Mouse (Mus musculus) MEL (cell line): ENCODE data around the gene Lgr6. TPM values are rescaled to one million over a fixed set of nuclear protein-coding genes. Genes with fewer than 3 reads are reported as not detected.

Source experiments
- DNase-seq: peaks from one replicate; pipeline ENCODE4 v3.0.0; 2011; ENCODE audit warnings: low read depth, low spot score
- H3K27ac ChIP-seq: 2 replicates; pipeline ENCODE4 v1.5.1; 2012; ENCODE audit warnings: low read depth, mild to moderate bottlenecking, control low read depth, low read length, moderate library complexity; ENCODE audit not compliant: control insufficient read depth
- H3K27me3 ChIP-seq, 2 experiments: fragments of 150-350 bp in 1 of 2; sonication (generic) in 1 of 2; 2 replicates each; pipeline ENCODE4 v1.6.1; 2012; ENCODE audit warnings: low read length in 2 of 2, mild to moderate bottlenecking in 2 of 2, improper control_type of control experiment in 1 of 2, moderate library complexity in 1 of 2; ENCODE audit not compliant: insufficient read depth in 2 of 2, control insufficient read depth in 1 of 2
- H3K36me3 ChIP-seq, 2 experiments: 2 replicates each; pipeline ENCODE4 v1.6.1; 2012 to 2014; ENCODE audit warnings: low read length in 2 of 2, improper control_type of control experiment in 1 of 2, inconsistent platforms in 1 of 2, mild to moderate bottlenecking in 1 of 2; ENCODE audit not compliant: insufficient read depth in 2 of 2, control insufficient read depth in 1 of 2
- H3K4me1 ChIP-seq, 2 experiments: fragments of 150-350 bp in 1 of 2; sonication (generic) in 1 of 2; 2 replicates each; pipeline ENCODE4 v1.6.1; 2012; ENCODE audit warnings: low read length in 2 of 2, improper control_type of control experiment in 1 of 2, mild to moderate bottlenecking in 1 of 2; ENCODE audit not compliant: insufficient read depth in 2 of 2, control insufficient read depth in 1 of 2
- H3K4me3 ChIP-seq, 2 experiments: fragments of 150-350 bp in 1 of 2; sonication (generic) in 1 of 2; 2 replicates each; pipeline ENCODE4 v1.5.1; 2012; ENCODE audit warnings: low read depth in 2 of 2, low read length in 2 of 2, mild to moderate bottlenecking in 2 of 2, moderate library complexity in 2 of 2, control low read depth in 1 of 2, improper control_type of control experiment in 1 of 2; ENCODE audit not compliant: control insufficient read depth in 1 of 2, insufficient read depth in 1 of 2
- H3K79me2 ChIP-seq: 2 replicates; pipeline ENCODE4 v1.6.1; 2012; ENCODE audit warnings: mild to moderate bottlenecking, low read length, moderate library complexity; ENCODE audit not compliant: control insufficient read depth, poor library complexity, insufficient read depth
- H3K9ac ChIP-seq: 2 replicates; pipeline ENCODE4 v1.6.1; 2012; ENCODE audit warnings: low read depth, mild to moderate bottlenecking, control low read depth, low read length, moderate library complexity; ENCODE audit not compliant: control insufficient read depth, poor library complexity, severe bottlenecking
- H3K9me3 ChIP-seq: fragments of 150-350 bp; sonication (generic); replicated peaks from 2 replicates; pipeline ENCODE4 v1.6.1; 2012; ENCODE audit warnings: mild to moderate bottlenecking, low read length, improper control_type of control experiment, moderate library complexity; ENCODE audit not compliant: insufficient read depth
- BHLHE40 ChIP-seq: IDR thresholded peaks from 2 replicates; pipeline ENCODE4 v1.6.1; 2012; ENCODE audit warnings: low read depth, mild to moderate bottlenecking, inconsistent platforms, low read length, improper control_type of control experiment, borderline replicate concordance
- CHD1 ChIP-seq: IDR thresholded peaks from 2 replicates; pipeline ENCODE4 v1.6.1; 2012; ENCODE audit warnings: low read depth, mild to moderate bottlenecking, inconsistent platforms, low read length, improper control_type of control experiment
- CTCF ChIP-seq, 3 experiments: IDR thresholded peaks in 2 of 3; conservative IDR thresholded peaks in 1 of 3; 2 replicates each; pipeline ENCODE4 v1.5.1; 2011 to 2012; ENCODE audit warnings: low read length in 3 of 3, low read depth in 2 of 3, mild to moderate bottlenecking in 2 of 3, improper control_type of control experiment in 1 of 3, inconsistent platforms in 1 of 3, mixed read lengths in 1 of 3, moderate library complexity in 1 of 3; ENCODE audit not compliant: control insufficient read depth in 1 of 3, insufficient read depth in 1 of 3, poor library complexity in 1 of 3, severe bottlenecking in 1 of 3
- E2F4 ChIP-seq: IDR thresholded peaks from 2 replicates; pipeline ENCODE4 v1.6.1; 2011; ENCODE audit warnings: low read depth, low read length, improper control_type of control experiment, borderline replicate concordance
- ELF1 ChIP-seq: IDR thresholded peaks from 2 replicates; pipeline ENCODE4 v1.6.1; 2014; ENCODE audit warnings: low read depth, mild to moderate bottlenecking, inconsistent platforms, low read length, improper control_type of control experiment, moderate library complexity
- EP300 ChIP-seq, 2 experiments: IDR thresholded peaks; 2 replicates each; pipeline ENCODE4 v1.6.1; 2011; ENCODE audit warnings: improper control_type of control experiment in 2 of 2, low read length in 2 of 2, low read depth in 1 of 2, mild to moderate bottlenecking in 1 of 2
- ETS1 ChIP-seq: IDR thresholded peaks from 2 replicates; pipeline ENCODE4 v1.6.1; 2012; ENCODE audit warnings: low read depth, mild to moderate bottlenecking, inconsistent platforms, low read length, improper control_type of control experiment, moderate library complexity
- GABPA ChIP-seq: IDR thresholded peaks from 2 replicates; pipeline ENCODE4 v1.6.1; 2012; ENCODE audit warnings: low read depth, mild to moderate bottlenecking, inconsistent platforms, low read length, improper control_type of control experiment, moderate library complexity
- JUND ChIP-seq: IDR thresholded peaks from 2 replicates; pipeline ENCODE4 v1.6.1; 2011; ENCODE audit warnings: low read depth, mild to moderate bottlenecking, improper control_type of control experiment, low read length
- MAX ChIP-seq: IDR thresholded peaks from 2 replicates; pipeline ENCODE4 v1.6.1; 2011; ENCODE audit warnings: low read length, improper control_type of control experiment
- MAZ ChIP-seq: IDR thresholded peaks from 2 replicates; pipeline ENCODE4 v1.6.1; 2012; ENCODE audit warnings: low read depth, mild to moderate bottlenecking, inconsistent platforms, low read length, improper control_type of control experiment
- MYC ChIP-seq: IDR thresholded peaks from 2 replicates; pipeline ENCODE4 v1.6.1; 2011; ENCODE audit warnings: low read depth, mild to moderate bottlenecking, low read length, improper control_type of control experiment, moderate library complexity
- NRF1 ChIP-seq: IDR thresholded peaks from 2 replicates; pipeline ENCODE4 v1.6.1; 2014; ENCODE audit warnings: low read depth, mild to moderate bottlenecking, inconsistent platforms, low read length, improper control_type of control experiment, moderate library complexity; ENCODE audit not compliant: poor library complexity, insufficient read depth, severe bottlenecking
- POLR2A ChIP-seq, 2 experiments: IDR thresholded peaks; 2 replicates each; pipeline ENCODE4 v1.6.1; 2011 to 2012; ENCODE audit warnings: low read length in 2 of 2, mild to moderate bottlenecking in 2 of 2, control low read depth in 1 of 2, improper control_type of control experiment in 1 of 2, low read depth in 1 of 2, moderate library complexity in 1 of 2; ENCODE audit not compliant: control insufficient read depth in 1 of 2, insufficient read depth in 1 of 2, poor library complexity in 1 of 2
- POLR2AphosphoS2 ChIP-seq: IDR thresholded peaks from 2 replicates; pipeline ENCODE4 v1.6.1; 2011; ENCODE audit warnings: low read length, improper control_type of control experiment
- RCOR1 ChIP-seq: IDR thresholded peaks from 2 replicates; pipeline ENCODE4 v1.6.1; 2012; ENCODE audit warnings: low read depth, mild to moderate bottlenecking, inconsistent platforms, low read length, improper control_type of control experiment
- TBP ChIP-seq: IDR thresholded peaks from 2 replicates; pipeline ENCODE4 v1.8.0; 2011; ENCODE audit warnings: low read depth, low read length, improper control_type of control experiment
- TCF12 ChIP-seq: IDR thresholded peaks from 2 replicates; pipeline ENCODE4 v1.6.1; 2014; ENCODE audit warnings: low read depth, mild to moderate bottlenecking, inconsistent platforms, low read length, improper control_type of control experiment, moderate library complexity
- USF2 ChIP-seq, 2 experiments: IDR thresholded peaks; 2 replicates each; pipeline ENCODE4 v1.6.1; 2011 to 2012; ENCODE audit warnings: improper control_type of control experiment in 2 of 2, low read length in 2 of 2, borderline replicate concordance in 1 of 2, inconsistent platforms in 1 of 2, low read depth in 1 of 2, mild to moderate bottlenecking in 1 of 2; ENCODE audit not compliant: insufficient read depth in 1 of 2
- ZC3H11A ChIP-seq: IDR thresholded peaks from 2 replicates; pipeline ENCODE4 v1.6.1; 2012; ENCODE audit warnings: low read depth, mild to moderate bottlenecking, inconsistent platforms, low read length, improper control_type of control experiment
- ZKSCAN1 ChIP-seq: IDR thresholded peaks from 2 replicates; pipeline ENCODE4 v1.6.1; 2012; ENCODE audit warnings: low read depth, mild to moderate bottlenecking, inconsistent platforms, low read length, improper control_type of control experiment, moderate library complexity
- ZMIZ1 ChIP-seq: IDR thresholded peaks from 2 replicates; pipeline ENCODE4 v1.6.1; 2012; ENCODE audit warnings: low read depth, mild to moderate bottlenecking, inconsistent platforms, low read length, improper control_type of control experiment, moderate library complexity
- polyA plus RNA-seq, 2 experiments: library from polyadenylated mRNA; stranded (reverse) in 1 of 2; unstranded in 1 of 2; fragments of >175 nt in 1 of 2; fragments of >200 nt in 1 of 2; gene quantifications; 2 replicates each; pipeline versions ENCODE4 v1.2.1 to v1.2.4; 2012; ENCODE audit warnings: low replicate concordance in 2 of 2, low read depth in 1 of 2; ENCODE audit not compliant: insufficient read length in 2 of 2, insufficient read depth in 1 of 2, missing spikeins in 1 of 2
- total RNA-seq: library from RNA; depleted of rRNA; stranded (reverse); fragments of 300-350 nt; gene quantifications from 2 replicates; pipeline ENCODE4 v1.2.3, GENCODE M21; 2012

The Lgr6 gene
- total and polyA plus RNA-seq, 3 experiments = 0.04 to 0.10 TPM; not detected in 1

- TF ChIP-seq E2F4 (no peak), ZMIZ1 (no peak), TCF12 (no peak), JUND (no peak)
Observed at GRCm38 (mm10) chr1:135154411-135154959, 49.4 kb upstream of the Lgr6 start (continued).

- no peak for DNase-seq
- Histone ChIP-seq H3K36me3 (peaks cover 2 to 4% of the 10 kb centered on the region in 2 experiments; a peak in 3 of 4 replicates), H3K9ac (no peak overlapping the region), H3K9me3 (no peaks in the 10 kb centered on the region), H3K4me1 (peaks cover 0 to 8% of the 10 kb centered on the region in 2 experiments; a peak in 1 of 4 replicates), H3K79me2 (peaks cover 3% of the 10 kb centered on the region), H3K27ac (no peak overlapping the region), H3K27me3 (no peaks in the 10 kb centered on the region), H3K4me3 (no peak overlapping the region)
- TF ChIP-seq E2F4 = no peak
- TF ChIP-seq ZKSCAN1 = no peak
- no peak for TF ChIP-seq TBP
- no peak for TF ChIP-seq ZC3H11A
- no peak for TF ChIP-seq ELF1
- TF ChIP-seq POLR2A (IDR thresholded peaks at IDR 0.05; ENCODE audit: control insufficient read depth in 1 of 2, insufficient read depth in 1 of 2, low read depth in 1 of 2, low read length in 2 of 2, poor library complexity in 1 of 2) = no peak
- no peak for TF ChIP-seq EP300 (IDR thresholded peaks at IDR 0.05; ENCODE audit: low read depth in 1 of 2, low read length in 2 of 2)
- no peak for TF ChIP-seq MAZ
- TF ChIP-seq RCOR1 = no peak
- no peak for TF ChIP-seq MYC
- no peak for TF ChIP-seq ETS1
- no peak for TF ChIP-seq JUND
- TF ChIP-seq MAX = no peak
- TF ChIP-seq NRF1 = no peak
- no peak for TF ChIP-seq BHLHE40
- no peak for TF ChIP-seq CHD1
- TF ChIP-seq CTCF (IDR thresholded peaks at IDR 0.05 in 2 of 3, conservative IDR thresholded peaks at IDR 0.05 in 1 of 3; ENCODE audit: control insufficient read depth in 1 of 3, insufficient read depth in 1 of 3, low read depth in 2 of 3, low read length in 3 of 3, poor library complexity in 1 of 3, severe bottlenecking in 1 of 3) = no peak
- no peak for TF ChIP-seq POLR2AphosphoS2
- no peak for TF ChIP-seq USF2 (IDR thresholded peaks at IDR 0.05; ENCODE audit: borderline replicate concordance in 1 of 2, insufficient read depth in 1 of 2, low read depth in 1 of 2, low read length in 2 of 2)
- no peak for TF ChIP-seq GABPA
Observed at GRCm38 (mm10) chr1:135154011-135154410, 48.9 kb upstream of the Lgr6 start.
